Mouse (Mus musculus) natural killer cell, adult 2 months (primary cell): ENCODE measurements around the gene Ociad1.

Experiments
- DNase-seq, 2 experiments: peaks; one replicate each; pipeline ENCODE4 v3.0.0; 2022; ENCODE audit warnings: low spot score in 2 of 2

The Ociad1 gene

DNA sequence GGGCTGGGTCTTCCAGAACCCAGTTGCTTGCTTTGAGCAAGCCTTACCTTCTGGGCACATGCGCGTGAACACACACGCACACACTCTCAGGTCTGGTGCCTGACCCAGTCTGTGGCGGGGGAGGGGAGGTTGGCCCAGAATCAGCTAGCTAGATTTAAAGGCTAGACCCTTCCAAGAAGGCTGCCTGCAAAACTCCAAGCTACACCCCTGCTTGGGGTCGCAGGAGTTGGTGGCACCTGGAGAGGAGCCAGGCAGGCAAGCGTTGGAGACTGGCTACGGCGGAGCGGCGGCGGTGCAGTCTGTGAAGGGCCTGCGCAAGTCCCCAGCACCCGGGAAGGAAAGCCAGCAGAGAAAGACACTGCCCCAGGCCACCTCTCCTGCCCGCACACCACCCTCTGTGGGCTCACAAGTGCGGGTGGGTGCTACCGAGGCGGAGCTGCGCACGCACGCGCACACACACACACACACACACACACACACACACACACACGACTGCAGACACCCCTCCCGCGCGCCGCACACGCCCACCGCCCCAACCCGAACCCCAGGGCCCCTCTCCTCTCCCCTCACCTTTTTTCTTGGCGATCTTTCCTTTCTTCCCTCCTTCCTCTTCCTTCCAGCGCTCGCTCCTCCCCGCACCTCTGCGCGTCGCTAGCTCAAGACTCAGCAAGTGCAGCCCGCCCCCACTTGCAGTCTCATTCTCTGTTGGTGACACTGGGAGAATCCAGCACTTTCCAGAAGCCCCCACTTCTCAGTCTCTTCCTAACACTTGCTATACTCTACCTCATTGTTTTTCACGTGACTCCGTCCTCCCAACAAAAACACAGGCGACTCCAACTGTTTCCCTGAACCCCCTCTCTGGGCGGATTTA lies 45.6 kb downstream of the Ociad1 start:
- DNase-seq = no peak

DNA sequence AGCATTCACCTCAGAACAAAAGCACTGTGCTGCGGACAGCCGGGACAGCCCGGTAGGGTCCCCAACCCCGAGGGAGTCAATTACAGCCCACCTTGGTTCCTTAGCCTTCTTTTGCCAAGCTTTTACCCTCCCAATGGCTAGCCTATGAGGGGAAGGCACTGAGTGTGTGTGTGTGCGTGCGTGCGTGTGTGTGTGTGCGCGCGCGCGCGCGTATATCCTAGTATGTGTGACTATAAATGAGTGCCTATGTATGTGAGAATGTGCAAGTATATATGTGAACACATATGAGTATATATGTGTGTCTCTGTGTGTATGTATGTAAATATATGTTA lies 46.2 kb downstream of the Ociad1 start:
- no peak for DNase-seq

DNA sequence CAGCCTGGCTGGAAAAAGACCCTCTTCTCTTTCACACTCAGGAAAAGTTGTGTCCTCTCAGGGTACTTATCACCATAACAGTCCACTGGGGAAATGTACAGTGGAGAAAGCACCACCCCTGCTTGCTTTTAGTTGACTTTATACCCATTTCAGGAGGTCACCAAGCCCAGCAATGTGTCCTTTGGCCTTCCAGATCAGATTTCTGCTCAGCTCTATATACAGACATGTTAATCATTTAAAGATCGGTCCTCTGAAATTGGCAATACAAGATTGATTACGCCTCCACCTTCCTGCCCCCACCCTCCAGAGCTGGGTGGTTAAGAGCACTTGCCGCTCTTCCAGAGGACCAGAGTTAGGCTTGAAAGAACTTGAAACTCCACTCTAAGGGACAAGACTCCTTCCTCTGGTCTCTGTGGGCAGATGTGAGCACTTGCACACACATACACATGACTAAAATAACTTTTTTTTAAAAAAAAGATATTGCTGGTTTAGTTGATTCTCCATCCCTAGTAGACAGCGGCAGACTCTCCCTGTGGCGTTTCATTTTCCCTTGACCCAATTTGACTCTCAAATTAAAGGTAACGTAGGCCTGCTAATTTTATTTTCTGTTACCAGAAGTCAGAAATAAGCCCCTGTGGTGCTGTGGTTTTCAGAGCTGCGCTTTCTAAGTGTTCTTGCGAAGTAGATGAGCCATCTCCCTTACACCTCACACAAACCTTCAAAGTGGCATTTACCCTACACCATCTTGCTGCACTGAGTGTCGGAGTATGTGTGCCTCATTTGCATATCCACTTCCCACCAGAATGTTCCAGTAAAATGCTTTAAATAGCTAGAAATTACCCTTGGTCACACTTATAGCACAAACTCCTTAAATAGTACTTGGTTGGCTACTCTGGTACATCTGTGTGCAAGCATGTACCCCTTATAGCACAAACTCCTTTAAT lies 47.5 kb downstream of the Ociad1 start:
- DNase-seq = no peak

DNA sequence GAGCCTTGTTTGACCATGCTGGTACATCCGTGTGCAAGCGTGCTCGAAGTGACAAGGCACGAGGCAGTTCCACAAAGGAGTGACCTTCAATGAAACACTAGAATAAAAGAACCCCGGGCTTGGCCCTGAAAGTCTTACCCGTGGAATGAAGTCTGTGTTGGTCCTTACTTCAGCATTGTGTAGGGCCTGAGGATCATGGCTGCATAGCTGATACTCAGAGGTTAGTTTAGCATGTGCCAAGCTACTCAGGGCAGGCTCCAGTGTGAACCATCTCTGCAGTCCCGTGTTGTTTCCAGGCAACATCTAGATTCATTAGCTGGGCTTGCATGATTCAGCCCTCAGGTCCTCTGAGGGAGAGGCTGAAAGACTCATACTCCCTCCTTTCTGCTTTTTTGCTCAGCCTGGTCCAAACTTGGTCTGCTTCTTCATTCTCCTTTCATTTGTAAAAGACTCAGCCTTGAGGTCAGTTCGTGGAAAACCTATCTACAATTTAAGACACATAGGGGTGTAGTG lies 48.2 kb downstream of the Ociad1 start, which contains the start of gene Ociad2:
Gene Ociad2 (minus strand): TSS at position 306 of the 513 bp plus-strand sequence.
- DNase-seq = no peak

DNA sequence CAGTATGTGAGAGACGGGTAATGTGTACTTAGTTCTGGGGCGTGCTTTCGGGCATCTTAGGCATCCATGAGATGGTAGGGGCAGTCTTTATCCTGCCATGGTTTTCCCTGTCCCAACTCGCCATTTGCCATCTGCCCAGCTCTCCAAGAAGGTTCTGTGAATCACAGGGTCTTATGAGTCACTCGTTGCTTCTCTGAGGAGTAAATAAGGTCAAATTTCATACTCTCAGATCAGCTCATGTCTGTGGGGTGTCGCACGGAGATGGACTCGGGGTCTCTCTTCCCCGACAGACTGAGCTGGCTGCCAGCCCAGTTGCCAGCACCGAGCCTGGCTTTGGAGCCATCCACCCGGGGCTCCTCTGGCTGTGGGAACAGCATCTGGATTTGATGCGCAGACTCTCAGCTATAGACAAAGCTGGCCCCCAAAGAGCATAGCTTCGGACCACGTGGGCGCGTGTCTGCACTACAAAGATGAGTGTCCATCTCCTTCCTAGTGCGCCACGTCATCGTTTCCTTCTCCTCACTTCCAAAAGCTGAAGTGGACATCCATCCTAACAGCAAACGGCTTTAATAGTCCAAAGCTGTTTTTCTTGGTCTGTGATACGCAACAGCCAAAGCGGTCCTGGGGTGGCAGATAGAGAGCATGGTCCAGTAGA lies 50.2 kb downstream of the Ociad1 start:
- no peak for DNase-seq

DNA sequence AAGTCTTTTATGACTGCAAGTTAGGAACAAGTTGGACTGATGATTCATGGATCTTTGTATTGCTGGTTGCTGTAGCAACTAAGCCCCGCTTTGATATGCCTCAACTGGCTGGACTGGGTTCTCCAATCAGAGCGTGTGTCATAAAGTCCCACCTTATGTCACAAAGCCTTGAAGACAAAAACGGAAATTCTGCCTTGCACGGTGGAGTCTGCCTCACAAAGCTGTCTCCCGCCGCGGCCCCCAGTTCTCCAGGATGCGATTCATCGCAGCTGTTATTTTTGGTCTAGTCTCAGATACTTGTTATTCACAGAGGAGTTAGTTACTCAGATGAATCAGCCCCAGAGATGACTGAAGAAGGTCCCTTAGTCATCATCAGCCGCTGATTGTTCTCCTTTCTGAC lies 51.7 kb downstream of the Ociad1 start:
- peak in 1 of 2 experiments; percentile 4 for DNase-seq

DNA sequence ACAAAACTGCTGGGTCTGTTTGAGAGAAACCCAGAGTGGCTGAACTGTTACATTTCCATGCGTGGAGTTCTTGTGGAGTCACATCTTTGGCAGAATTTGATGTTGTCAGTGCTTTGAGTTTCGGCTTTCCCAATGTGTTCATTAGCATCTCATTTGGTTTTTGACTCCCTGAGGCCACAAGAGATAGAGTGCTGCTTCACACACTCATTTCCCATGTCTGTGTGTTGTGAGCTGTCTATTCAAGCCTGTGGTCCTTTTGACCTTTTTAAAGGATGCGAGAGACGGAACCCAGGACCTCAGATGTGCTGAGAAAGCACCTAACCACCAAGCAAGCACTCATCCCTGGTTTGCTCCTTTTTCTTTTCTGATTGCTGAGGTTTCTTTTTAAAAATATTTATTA lies 52.7 kb downstream of the Ociad1 start:
- no peak for DNase-seq

DNA sequence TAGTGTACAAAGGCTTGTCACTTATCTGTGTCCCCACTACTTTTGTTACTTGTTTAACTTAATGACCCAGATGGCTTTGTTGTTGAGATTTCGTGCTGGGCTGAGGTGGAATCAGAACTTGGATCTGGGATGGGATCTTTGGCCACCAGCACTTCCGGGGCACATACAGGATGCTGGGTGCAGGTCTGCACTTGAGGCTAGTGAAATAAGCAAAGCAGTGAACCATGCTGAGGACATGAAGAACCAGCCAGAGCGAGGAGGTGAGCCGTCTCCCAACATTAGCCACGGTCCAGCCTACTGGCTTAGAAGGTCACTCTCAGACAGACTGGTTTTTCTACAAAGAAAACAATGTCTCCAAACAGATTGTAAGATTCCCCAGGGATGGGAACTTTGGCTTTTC lies 56.9 kb downstream of the Ociad1 start:
- DNase-seq = no peak

DNA sequence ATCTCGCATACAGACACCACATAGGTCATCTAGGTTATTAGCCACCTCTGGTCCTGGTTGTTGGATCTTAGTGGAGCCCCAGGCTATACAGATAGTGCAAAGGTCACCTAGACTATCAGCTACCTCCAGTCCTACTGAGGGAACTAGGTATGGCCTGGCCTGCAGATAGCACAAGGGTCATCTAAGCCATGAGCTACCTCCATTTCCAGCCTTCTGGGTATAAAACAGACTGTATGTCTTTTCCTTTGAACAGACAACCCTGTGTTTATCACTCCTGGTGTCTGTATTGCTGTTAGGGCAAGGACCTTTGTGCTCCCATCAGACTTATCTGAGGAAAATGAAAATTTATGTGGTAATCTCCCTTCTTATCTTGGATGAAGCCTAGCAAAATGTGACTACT lies 59.2 kb downstream of the Ociad1 start:
- DNase-seq = no peak

DNA sequence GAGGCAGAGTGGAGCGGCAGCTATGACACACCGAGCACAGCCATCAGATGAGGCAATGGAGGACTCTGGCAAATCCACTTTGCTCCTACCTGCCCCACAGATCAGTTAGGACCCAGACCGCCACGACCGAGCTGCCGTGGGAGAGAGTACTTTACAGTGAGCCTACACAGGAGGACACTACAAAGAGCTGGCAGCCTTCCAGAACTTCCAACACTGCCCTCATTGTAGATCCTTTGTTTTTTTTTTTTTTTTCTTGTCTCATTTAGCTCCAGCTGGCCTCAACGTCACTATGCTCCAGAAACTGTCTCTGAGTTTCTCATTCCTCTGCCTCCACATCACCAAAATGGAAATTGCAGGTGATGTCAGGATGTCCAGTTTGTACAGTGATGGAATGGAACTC lies 60.9 kb downstream of the Ociad1 start:
- no peak for DNase-seq

DNA sequence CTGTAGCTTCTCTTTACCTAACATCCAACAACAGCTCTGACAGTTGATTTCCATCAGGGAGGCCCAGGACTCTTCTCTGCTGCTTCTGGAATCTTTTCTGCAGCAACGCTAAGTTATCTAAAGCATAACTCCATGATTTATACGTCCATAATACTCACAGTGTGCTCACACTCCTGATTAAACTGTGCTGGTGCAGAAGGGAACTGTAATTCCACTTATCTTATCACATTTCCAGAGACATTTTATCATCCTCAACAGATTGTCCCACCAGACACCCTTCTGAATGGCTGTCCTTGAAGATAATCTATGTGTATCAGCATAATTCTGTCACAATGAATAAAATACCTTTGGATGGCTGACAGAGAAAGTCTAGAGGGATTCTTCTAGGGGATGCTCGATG lies 61.4 kb downstream of the Ociad1 start:
- no peak for DNase-seq

DNA sequence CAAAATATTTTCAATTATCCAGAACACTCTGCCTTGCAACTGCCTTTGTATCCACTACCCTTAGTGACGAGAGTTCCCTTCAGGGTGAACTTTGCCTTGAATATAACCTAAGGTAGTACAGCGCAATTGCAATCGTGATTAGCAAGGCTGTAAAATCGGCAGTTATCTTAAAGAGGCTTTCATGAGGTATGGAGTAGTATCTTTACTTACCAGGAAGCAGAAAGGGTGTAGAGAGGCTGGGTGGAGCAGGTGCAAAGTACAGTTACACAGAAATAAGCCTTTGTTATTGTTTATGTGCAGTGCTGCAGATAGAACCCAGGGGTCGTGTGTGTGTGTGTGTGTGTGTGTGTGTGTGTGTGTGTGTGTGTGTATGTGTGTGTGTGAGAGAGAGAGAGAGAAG lies 62.8 kb downstream of the Ociad1 start:
- DNase-seq = no peak

DNA sequence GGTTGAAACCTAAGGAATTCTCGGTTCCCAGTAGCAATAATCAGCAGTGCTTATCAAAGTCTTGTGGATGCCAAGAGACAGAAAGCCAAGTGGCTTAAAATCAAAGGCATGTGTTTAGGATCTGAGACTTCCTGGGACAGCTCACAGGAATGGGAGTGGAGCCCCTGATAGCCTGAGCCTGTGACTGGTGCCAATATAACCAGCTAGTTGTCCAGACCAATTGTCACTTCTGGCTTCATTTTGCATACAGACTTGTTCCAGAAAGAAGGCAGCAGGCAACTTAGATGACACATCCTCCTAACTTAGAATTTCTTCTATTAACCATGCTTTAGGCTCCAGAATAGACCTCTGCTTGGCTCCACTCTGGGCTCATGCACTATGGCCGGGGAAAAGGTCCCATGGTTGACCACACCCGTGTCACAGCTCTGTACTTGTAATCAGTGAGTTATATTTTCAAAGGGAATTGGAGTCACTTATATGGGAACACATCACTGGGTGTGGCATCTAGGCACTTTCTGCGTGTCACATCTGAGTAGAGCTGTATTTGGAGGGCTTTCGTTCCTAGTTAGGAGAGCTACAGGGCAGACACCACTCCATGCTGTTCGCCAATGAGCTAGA lies 66.7 kb downstream of the Ociad1 start:
- DNase-seq = no peak

DNA sequence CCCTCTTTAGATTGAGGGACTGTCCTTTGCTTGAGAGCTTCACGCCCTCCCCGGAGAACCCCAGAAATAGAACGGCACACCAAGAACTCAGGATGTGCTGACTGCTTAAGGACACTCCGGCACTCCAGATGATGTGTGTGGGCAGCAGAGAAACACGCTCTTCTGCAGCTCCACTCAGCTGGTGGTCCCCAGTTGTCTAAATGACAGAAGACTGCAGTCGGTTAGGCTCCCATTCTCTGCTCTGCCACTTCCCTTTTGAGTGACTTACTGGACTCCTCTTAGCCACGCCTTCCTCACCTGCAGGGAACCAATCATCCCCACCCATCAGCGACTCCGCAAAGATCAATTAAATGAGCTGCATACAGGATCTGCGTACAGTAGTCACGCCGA lies 67.2 kb downstream of the Ociad1 start:
- no peak for DNase-seq

DNA sequence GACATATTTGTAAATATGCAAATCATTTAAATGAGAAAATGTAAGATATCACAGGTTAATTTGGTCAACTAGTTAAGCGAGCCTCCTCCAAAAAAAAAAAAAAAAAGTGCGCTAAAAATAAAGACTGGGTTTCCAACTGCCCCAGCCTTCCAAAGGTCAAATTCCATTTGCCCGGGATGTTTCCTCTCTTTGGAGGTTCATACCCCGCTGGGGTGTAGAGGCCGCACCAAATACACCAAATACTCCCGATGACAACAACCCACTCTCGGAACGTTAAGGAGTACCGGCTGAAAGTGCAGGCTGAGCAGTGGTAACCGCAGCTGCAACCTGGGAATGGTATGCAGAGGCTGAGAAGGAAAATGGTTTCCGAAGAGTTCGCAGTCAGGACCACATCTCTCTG lies 67.7 kb downstream of the Ociad1 start:
- no peak for DNase-seq

DNA sequence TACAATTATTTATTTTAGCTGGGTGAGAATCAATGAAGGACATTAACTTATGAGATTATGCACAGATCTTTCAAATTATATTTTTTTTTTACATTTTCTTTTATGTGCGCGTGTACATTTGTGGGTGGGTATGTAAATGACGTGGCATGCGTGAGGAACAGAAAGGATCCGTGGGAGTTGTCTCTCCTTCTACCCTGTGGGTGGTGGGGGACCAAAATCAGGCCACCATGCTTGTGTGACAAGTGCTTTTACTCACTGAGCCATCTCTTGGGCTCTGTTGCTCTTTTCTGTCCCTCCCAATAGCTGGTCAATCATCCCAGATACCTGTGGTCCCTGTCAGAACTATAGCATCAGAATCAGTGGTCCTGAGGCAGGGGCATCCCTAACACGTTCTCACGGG lies 69.8 kb downstream of the Ociad1 start:
- DNase-seq = no peak

DNA sequence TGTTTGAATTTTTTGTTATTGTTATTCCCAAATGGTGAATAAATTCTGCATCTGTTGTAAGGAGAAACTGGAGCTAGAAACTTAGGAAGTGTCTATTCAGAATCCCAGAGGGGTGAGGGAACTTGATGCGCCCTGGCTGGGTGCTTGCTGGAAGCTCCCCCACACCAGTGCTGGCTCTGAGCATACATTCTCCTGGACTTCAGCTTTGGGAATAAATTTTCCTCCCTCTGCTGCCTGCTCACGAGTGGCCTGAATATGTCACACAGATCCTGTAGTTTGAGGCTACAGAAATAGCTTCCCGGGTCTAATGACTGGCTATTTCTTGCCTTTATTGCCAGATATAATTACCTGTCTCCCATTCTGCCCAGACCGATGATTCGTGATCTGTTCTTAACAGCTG lies 70.2 kb downstream of the Ociad1 start:
- no peak for DNase-seq
